Mouse (Mus musculus): ENCODE results near the gene Bpnt1.

Bpnt1 gene

DNA sequence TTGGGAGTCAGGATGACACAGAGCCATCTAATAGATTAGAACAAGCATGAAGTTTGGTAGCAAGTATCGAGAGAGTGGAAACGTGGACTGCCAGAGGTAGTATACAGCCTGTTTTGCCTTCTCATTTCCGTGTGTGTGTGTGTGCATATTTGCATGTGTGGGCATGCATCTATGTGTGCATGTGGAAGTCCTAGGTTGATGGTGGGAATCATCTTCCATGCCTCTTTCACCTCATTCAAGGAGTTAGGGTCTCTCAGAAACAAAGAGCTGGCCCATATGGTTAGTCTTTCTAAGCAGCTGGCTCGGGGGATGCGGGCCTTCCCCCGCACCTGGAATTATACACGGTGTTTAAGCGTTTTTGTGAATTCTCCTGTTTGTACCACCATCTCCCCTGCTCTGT is 2.1 kb upstream of the Bpnt1 start:
- DNase-seq (ENCODE audit: extremely low read depth, insufficient read length, low spot score), result no peak

GRCm38 (mm10) chr1:185331364-185331763 is 585 bp upstream of the Bpnt1 start:
- DNase-seq (ENCODE audit: extremely low read depth, insufficient read length, low spot score), result no peak

DNA sequence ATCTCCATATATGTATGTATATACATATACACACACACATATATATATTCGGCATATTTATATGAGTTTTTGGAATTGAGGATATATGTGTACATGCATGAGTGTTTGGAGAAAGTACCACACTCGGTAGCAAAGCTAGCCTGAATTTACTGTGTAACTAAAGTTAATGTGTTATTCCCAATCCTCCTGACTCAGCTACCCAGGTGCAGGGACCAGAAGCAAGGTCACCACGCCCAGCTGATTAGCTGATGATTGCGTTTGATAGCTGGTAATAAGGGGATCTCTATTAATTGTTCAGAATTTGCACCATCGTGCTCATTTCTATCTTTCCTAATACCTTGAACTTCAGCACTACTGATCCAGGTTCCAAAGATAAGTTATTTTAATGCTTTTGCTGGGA is 1.7 kb downstream of the Bpnt1 start:
- DNase-seq (ENCODE audit: extremely low read depth, insufficient read length, low spot score), result no peak

- no peak for DNase-seq (ENCODE audit: extremely low read depth, insufficient read length, low spot score)
Measured at GRCm38 (mm10) chr1:185334136-185334535, 2.2 kb downstream of the Bpnt1 start.

DNA sequence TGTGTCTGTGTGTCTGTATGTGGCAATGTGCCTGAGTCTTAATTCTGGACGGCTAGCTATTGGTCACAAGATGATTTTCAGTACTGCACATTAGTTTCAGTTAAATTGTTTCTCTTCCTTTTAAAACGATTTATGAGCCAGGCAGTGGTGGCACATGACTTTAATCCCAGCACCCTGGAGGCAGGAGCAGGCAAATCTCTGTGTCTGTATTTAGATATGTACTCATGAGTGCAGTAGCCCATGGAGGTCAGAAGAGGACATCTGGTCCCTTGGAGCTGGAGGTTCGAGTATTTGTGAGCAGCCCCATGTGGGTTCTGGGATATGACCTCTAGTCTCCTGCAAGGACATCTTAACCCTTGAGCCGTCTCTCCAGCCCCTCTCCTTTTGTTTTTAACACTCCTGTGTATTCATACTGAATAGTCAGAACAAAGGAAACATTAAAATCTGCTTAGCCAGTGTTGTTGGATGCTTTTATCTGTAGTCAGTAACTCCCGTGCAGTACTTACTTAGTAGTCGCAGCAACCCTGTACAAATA is 3.3 kb downstream of the Bpnt1 start:
- DNase-seq (ENCODE audit: extremely low read depth, insufficient read length, low spot score), result no peak

DNA sequence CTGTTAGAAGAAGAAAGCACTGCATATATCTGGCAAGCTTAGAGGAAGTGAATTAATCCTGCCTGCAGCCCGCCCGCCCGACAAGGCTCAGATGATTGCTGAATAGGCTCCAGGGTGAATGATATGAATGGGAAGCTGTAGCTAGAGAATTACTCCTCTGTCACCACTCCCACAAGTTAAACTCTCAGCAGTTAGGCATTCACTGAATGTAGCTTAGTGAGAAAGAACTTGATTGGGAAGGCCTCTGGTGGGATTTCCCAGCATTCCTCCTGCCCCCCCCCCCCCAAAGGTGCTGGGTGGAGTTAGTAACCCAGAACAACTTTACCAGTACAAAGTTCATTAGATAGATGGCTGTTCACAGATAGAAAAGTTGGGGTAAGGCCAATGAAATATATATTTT is 4.6 kb downstream of the Bpnt1 start:
- DNase-seq (ENCODE audit: extremely low read depth, insufficient read length, low spot score), result no peak

GRCm38 (mm10) chr1:185342441-185342840 is 10.5 kb downstream of the Bpnt1 start:
- DNase-seq (ENCODE audit: extremely low read depth, insufficient read length, low spot score), result no peak

- no peak for DNase-seq (ENCODE audit: extremely low read depth, insufficient read length, low spot score)
Measured at GRCm38 (mm10) chr1:185343422-185343821, 11.5 kb downstream of the Bpnt1 start.

GRCm38 (mm10) chr1:185346188-185346587 is 14.2 kb downstream of the Bpnt1 start:
- no peak for DNase-seq (ENCODE audit: extremely low read depth, insufficient read length, low spot score)

DNA sequence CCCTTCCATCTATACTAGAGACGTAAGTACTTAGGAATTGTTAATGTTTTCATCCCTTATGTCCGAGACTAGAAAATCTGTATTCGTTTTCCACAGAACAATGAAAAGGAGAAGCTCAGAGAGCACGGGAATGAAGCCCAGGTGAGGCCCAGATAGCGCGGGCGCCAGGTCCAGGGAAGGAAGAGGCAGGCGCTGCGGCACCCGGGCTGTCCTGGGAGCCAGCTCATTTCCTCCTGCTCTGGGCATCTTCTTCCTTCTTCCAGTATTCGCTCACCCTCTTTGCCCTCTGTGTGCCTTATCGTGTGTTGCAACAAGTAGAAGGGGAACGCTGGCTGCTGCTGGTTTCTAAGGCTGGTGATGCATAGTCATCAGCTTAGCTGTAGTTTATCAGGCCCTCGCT is 17.8 kb downstream of the Bpnt1 start:
- no peak for DNase-seq (ENCODE audit: extremely low read depth, insufficient read length, low spot score)

- no peak for DNase-seq (ENCODE audit: extremely low read depth, insufficient read length, low spot score)
Measured at GRCm38 (mm10) chr1:185350611-185351010, 18.7 kb downstream of the Bpnt1 start.

DNA sequence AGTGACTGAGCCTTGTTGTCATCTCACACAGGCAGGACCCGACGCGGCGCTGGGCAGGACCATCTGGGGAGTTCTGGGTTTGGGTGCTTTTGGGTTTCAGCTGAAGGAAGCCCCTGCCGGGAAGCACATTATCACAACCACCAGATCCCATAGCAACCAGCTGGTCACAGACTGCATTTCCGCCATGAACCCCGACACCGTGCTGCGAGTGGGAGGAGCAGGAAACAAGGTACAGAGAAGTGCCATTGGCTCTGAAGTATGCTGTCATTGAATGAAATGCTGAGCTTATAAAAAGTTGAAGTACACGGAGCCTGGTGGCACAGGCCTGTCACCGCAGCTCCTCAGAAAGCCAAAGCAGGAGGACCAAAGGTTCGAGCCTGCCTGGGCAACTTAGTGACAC is 20.2 kb downstream of the Bpnt1 start:
- no peak for DNase-seq (ENCODE audit: extremely low read depth, insufficient read length, low spot score)

DNA sequence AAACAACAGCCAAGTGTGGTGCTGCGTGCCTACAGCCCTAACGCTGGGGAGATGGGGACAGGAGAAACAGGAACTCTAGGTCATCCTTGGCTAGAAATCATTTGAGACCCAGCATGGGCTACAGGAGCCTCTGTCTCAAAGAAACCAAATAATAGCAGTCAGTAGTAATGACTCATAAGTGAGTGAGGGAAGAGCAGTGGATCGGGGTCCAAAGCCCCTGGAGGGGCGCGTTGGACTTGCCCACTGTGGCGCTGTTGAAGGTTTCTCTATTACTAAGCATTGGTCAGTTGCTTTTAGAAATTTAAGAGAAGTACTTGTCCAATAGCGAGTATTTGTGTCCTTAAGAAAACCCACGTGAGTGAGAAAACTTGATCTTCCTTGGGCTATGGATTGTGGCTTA is 21.4 kb downstream of the Bpnt1 start:
- DNase-seq (ENCODE audit: extremely low read depth, insufficient read length, low spot score), result no peak

DNA sequence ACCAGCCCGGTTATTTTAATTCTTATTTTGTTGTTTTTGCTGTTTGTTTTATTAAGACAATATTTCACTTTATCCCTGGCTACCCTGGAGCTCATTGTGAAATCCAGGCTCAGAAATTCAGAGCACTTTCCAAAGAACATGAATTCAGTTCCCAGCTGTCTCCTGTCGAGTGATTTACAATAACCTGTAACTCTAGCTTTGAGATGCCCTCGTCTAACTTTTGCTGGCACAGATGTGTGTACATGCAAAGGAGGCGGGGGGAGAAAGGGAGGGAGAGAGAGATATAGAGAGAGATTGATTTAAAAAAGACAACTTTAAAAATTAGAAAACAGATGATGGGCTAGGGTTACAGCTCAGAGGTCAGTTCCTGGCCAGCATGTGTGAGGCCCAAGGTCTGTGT is 22.8 kb downstream of the Bpnt1 start:
- no peak for DNase-seq (ENCODE audit: extremely low read depth, insufficient read length, low spot score)

DNA sequence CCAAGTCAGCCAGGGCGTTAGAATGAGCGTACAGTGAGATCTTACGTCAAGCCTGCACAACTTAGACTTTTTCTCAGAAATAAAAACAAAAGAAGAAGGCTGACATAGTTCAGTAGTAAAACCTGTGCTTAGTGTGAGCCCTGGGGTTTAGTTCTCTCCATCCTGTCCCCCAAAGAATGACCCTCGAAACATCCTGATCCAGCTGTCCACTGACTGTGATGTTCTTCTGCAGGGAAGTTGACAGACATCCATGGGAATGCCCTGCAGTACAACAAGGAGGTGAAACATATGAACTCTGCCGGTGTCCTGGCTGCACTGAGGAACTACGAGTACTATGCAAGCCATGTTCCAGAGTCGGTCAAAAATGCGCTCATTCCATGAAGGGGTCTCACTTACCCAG is 24.3 kb downstream of the Bpnt1 start:
- DNase-seq (ENCODE audit: extremely low read depth, insufficient read length, low spot score), result no peak

- DNase-seq (ENCODE audit: extremely low read depth, insufficient read length, low spot score), result no peak
Measured at GRCm38 (mm10) chr1:185358211-185358610, 26.3 kb downstream of the Bpnt1 start.

GRCm38 (mm10) chr1:185362677-185363520 is 30.9 kb downstream of the Bpnt1 start, which contains the start of gene Eprs:
Eprs (plus strand) TSS chr1:185363044.
- DNase-seq (ENCODE audit: extremely low read depth, insufficient read length, low spot score), result peak; percentile 99

DNA sequence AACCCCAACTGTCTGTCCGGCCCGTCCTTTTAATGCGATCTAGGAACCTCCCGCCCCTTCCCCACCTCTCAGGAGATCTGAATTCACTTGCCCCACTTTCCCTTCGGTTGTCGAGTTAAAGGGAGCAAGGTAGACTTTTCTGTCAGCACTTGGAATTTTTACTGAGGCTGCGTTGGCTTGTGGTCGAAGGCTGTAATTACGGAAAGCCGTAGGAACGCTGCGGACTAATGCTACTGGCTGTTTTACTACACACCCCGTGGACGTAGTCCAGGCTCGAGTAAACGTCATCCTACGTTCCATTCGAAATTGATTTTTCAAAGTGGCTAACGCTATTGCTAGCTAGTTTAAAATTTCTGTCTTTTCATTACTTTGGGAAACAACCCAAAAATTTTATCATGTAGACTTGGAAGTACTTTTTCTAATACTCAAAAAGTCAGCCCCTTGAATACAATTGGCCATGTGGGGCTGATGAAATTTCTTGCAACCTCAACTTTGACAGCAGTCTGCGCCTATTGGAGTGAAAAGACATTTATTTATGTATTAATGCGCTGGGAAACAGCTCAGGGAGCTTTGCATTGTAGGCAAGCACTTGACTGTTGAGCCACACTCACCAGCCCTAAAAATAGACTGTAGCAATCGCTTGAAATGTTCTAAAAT is 31.7 kb downstream of the Bpnt1 start:
- DNase-seq (ENCODE audit: extremely low read depth, insufficient read length, low spot score), result peak; percentile 61

DNA sequence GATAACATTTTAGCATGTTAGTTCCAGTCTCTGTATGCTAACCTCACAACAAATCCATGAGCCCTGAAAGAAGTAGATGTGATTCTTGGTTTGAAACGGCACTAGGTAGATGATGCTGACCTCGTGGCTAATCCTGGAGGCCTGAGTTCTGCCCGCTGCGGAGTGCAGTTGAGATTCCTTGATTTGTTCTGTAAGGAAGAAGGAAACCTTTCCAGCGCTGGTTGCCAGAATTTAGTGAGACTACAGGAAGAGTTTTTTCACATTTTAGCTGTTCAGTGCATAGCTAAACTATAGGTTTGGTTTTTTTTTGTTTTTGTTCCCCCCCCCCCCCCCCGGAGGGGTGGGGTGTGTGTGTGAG is 32.2 kb downstream of the Bpnt1 start:
- no peak for DNase-seq (ENCODE audit: extremely low read depth, insufficient read length, low spot score)

- DNase-seq (ENCODE audit: extremely low read depth, insufficient read length, low spot score), result no peak
Measured at GRCm38 (mm10) chr1:185367383-185367782, 35.4 kb downstream of the Bpnt1 start.

- no peak for DNase-seq (ENCODE audit: extremely low read depth, insufficient read length, low spot score)
Measured at GRCm38 (mm10) chr1:185369979-185370378, 38.0 kb downstream of the Bpnt1 start.

GRCm38 (mm10) chr1:185376390-185376789 is 44.4 kb downstream of the Bpnt1 start:
- DNase-seq (ENCODE audit: extremely low read depth, insufficient read length, low spot score), result peak; percentile 62
